Mouse (Mus musculus) urinary bladder, postnatal 10 days (tissue): ENCODE results near the gene Olfr157.
"Not testable (repeated sequence)": the region's sequence is repeated elsewhere in the genome, so short reads cannot be mapped to it uniquely, and the experiment has no call there.

Source experiments
- DNase-seq: peaks from one replicate; pipeline ENCODE4 v3.0.0; 2022; ENCODE audit warnings: low spot score

Gene Olfr157

DNA sequence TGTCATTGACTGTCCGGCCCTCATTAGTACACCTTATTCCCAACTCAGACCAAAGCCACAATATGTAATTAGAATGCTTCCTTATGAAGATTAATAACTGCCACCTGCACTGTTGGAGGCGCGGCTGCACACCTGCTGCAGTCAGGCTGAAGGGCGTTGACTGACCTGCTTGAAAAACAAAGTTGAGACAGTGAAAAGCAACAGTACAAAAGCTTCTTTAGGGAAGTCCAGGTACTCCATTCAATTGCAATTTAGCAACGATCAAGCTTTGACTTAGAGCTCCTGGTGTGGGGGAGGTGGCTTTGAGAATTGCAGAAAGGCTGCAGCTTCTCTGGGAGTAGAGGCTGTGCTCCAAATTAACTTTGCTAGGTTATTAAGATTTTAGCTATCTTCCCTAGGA lies 44.2 kb downstream of the Olfr157 start:
- DNase-seq: not testable (repeated sequence)

DNA sequence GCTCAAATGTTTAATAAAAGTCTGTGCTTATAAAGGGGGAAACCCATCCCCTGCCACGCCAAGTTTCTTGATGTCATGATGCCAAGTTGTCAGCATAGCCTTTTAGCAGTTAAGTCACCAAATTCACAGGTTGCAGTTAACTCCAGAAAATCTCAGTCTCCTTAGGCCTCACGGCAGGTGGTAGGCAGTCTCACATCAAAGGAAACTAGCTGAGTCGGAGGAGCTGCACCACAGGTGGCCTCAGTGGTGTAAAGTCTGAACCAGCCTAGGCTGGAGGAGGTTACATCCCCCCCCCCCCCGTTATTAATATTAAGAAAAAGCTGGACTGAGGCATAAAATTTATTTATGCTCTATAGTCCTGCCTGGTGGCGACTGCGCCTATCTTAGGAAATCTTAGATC lies 44.7 kb downstream of the Olfr157 start:
- no peak for DNase-seq
